Mouse (Mus musculus) kidney, embryonic 14.5 days (tissue): ENCODE results near the gene Otud7b. TPM values are rescaled to one million over a fixed set of nuclear protein-coding genes. Genes with fewer than 3 reads are reported as not detected.

Experiments used
- ATAC-seq: fragments of 200-750 bp; cut with Nextera tagmentation; 2 replicates; pipeline ENCODE4 v1.8.0; 2017; ENCODE audit warnings: moderate number of reproducible peaks, mild to moderate bottlenecking, moderate TSS enrichment, moderate library complexity; ENCODE audit not compliant: low FRiP score, low TSS enrichment
- H3K27ac ChIP-seq: fragments of 300-500 bp; sonication (generic); 2 replicates; pipeline ENCODE4 v1.5.1; 2014; ENCODE audit warnings: low read depth, mild to moderate bottlenecking, low read length, moderate library complexity, mixed read lengths
- H3K27me3 ChIP-seq: fragments of 300-500 bp; sonication (generic); 2 replicates; pipeline ENCODE4 v1.6.1; 2014; ENCODE audit warnings: mild to moderate bottlenecking, low read length; ENCODE audit not compliant: control insufficient read depth, insufficient read depth
- H3K36me3 ChIP-seq: fragments of 300-500 bp; sonication (generic); 2 replicates; pipeline ENCODE4 v1.6.1; 2014; ENCODE audit warnings: low read length, mixed read lengths; ENCODE audit not compliant: control insufficient read depth, insufficient read depth
- H3K4me1 ChIP-seq: fragments of 300-500 bp; sonication (generic); 2 replicates; pipeline ENCODE4 v1.6.1; 2014; ENCODE audit warnings: low read length, mixed read lengths; ENCODE audit not compliant: control insufficient read depth, insufficient read depth
- H3K4me2 ChIP-seq: fragments of 300-500 bp; sonication (generic); replicated peaks from 2 replicates; pipeline ENCODE4 v1.6.1; 2014; ENCODE audit warnings: low read depth, mild to moderate bottlenecking, low read length
- H3K4me3 ChIP-seq: fragments of 300-500 bp; sonication (generic); 2 replicates; pipeline ENCODE4 v1.5.1; 2014; ENCODE audit warnings: mild to moderate bottlenecking, low read length
- H3K9ac ChIP-seq: fragments of 300-500 bp; sonication (generic); 2 replicates; pipeline ENCODE4 v1.6.1; 2014; ENCODE audit warnings: low read depth, mild to moderate bottlenecking, low read length, moderate library complexity
- H3K9me3 ChIP-seq: fragments of 300-500 bp; sonication (generic); 2 replicates; pipeline ENCODE4 v1.6.1; 2016; ENCODE audit warnings: low read length; ENCODE audit not compliant: control insufficient read depth
- WGBS: fragments of 180-500 bp; shearing (Covaris S2); extraction: QIAGEN DNeasy Blood & Tissue Kit; methylation state at CpG from one replicate; pipeline ENCODE4 v1.1.7; 2014; 5-methylcytosine and 5-hydroxymethylcytosine counted together
- polyA plus RNA-seq: library from polyadenylated mRNA; unstranded; fragments of >200 nt; fragmentation: Nextera tagmentation; extraction: Ambion mirVana; gene quantifications from 2 replicates; pipeline ENCODE4 v1.2.1, GENCODE M21; 2014

Otud7b gene
- polyA plus RNA-seq: 9.4 and 18.1 TPM in 2 replicates

DNA sequence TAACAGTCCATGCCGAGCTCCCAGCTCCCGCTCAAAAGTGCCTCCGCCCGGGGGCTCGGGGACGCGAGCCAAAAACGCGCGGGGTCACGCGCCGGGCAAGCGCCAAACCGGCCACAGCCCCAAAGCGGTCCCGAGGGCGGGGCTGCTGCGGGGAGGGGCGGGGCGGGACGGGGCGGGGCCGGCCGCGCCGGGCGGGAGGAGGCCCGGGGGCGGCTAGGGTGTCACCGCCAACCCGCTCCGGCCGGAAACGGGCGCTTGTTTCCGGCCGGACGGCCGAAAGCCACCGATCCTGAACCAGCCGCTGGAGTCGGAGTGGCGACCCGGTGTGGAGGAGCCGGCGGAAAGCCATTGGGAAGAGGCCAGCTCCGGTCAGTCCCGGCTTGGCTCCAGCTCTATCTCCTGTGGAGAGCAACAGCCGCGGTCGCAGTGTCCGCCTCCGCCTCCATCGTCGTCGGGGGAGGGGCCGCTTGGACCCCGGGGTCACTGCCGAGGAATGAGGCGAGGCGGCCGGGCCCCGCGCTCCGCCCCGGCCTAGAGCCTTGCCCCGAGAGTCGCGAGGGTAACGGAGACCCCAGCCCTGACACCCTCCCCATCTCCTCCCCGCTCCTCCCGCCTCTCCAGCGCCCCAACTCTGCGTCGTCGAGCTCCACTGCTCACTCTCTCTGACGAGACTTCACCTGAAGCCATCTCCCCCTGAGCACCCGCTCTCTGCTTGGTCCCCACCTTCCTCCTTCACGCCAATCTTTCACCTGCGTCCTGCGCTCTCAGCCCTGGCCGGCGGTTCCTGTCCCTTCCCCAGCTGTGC, at the start of gene Otud7b:
Otud7b (plus strand) TSS at position 267 of the 805 bp plus-strand sequence.
- Histone ChIP-seq H3K36me3 (no peaks in the 10 kb centered on the region), H3K4me2 (peak within 1 kb of the TSS; percentile 57), H3K27me3 (no peaks in the 10 kb centered on the region), H3K4me3 (peak within 1 kb of the TSS; percentile 87), H3K9me3 (no peaks in the 10 kb centered on the region), H3K9ac (peak within 1 kb of the TSS; percentile 89), H3K27ac (peak within 1 kb of the TSS; percentile 95), H3K4me1 (peaks cover 12% of the 10 kb centered on the region; the same call in 1 of the 2 replicates)
- WGBS: under 1% methylated on average over 69 of the region's 84 CpGs
- peak; percentile 94 for ATAC-seq

DNA sequence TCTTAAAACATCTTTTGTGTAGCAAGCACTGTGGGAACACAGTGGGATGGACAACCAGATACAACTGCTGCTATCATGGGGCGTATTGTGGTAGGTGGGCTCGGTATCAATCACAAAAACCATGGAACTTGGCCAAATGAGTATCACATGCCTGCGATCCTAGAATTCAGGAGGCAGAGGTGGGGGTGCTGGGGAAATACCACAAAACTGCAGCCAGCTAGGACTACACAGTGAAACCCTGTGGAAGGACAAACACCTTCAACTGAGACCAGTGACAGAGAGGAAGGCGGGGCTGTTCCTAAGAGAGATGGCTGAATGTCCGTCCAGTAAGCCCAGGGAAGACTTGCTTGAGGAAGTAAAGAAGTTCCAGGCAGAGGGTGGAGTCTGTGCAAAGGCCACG, 49.0 kb upstream of the Otud7b start:
- Histone ChIP-seq H3K27me3 (no peaks in the 10 kb centered on the region), H3K4me3 (no peak overlapping the region), H3K9ac (no peak overlapping the region), H3K27ac (no peak overlapping the region), H3K4me2 (no peak overlapping the region), H3K9me3 (no peaks in the 10 kb centered on the region), H3K36me3 (no peaks in the 10 kb centered on the region; the same call in 1 of the 2 replicates), H3K4me1 (0 out of 2 replicates have a peak, but pooled peaks cover 2% of the 10 kb centered on the region)
- 90% methylated on average over 6 of the region's 6 CpGs for WGBS
- ATAC-seq: no peak

DNA sequence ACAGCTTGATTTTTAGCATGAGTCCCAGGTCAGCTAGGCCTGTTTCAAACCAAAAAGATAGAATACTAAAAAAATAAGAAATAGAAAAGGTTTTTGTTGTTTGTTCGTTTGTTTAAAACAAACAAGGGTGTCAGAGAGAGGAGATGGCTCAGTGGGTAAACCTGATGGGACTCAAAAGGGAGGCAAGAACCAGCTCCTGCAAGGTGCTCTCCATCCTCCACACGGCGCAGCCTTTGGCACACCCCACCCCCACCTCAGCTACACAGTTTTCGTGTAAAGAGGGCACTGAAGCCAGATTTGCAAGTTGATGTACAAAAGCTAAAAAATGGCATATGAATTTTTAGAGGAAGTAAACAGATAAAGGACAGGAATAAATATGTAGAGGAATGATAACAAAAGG, 48.3 kb upstream of the Otud7b start:
- Histone ChIP-seq H3K4me1 (0 out of 2 replicates have a peak, but pooled peaks cover 2% of the 10 kb centered on the region), H3K27me3 (no peaks in the 10 kb centered on the region), H3K4me2 (no peak overlapping the region), H3K4me3 (no peak overlapping the region), H3K27ac (no peak overlapping the region), H3K9me3 (no peaks in the 10 kb centered on the region), H3K9ac (no peak overlapping the region), H3K36me3 (no peaks in the 10 kb centered on the region; the same call in 1 of the 2 replicates)
- 85% methylated on average over 4 of the region's 4 CpGs for WGBS
- no peak for ATAC-seq

DNA sequence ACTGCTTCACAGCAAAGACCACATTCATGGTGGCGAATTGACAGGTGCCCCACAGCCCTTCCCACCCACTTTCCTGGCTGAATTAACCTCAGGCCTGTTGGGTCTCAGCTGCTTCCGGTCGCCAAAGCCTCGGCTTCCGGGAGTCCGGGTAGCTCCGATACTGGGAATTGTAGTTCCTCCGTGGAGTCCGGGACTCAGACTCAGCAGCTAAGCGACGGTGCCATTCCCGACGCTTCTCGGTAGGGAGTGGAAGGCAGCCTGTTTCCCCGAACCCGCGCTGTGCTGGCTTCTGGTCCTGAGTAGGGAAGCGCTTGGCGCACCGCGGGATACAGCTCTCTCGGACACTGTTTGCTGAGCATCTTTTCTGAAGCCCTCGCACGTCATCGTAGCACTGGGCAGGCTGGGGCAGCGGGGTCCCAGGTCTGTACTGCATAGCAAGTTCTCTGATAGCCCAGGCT, 46.6 kb upstream of the Otud7b start:
- ATAC-seq: peak; percentile 92
- Histone ChIP-seq H3K4me2 (peak overlapping the region; percentile 75), H3K4me1 (0 out of 2 replicates have a peak, but pooled peaks cover 2% of the 10 kb centered on the region), H3K9ac (peak overlapping the region; percentile 59), H3K9me3 (no peaks in the 10 kb centered on the region), H3K36me3 (no peaks in the 10 kb centered on the region), H3K4me3 (peak overlapping the region; percentile 52), H3K27me3 (no peaks in the 10 kb centered on the region), H3K27ac (peak overlapping the region; percentile 76)
- WGBS: 0% methylated on average over 26 of the region's 26 CpGs

DNA sequence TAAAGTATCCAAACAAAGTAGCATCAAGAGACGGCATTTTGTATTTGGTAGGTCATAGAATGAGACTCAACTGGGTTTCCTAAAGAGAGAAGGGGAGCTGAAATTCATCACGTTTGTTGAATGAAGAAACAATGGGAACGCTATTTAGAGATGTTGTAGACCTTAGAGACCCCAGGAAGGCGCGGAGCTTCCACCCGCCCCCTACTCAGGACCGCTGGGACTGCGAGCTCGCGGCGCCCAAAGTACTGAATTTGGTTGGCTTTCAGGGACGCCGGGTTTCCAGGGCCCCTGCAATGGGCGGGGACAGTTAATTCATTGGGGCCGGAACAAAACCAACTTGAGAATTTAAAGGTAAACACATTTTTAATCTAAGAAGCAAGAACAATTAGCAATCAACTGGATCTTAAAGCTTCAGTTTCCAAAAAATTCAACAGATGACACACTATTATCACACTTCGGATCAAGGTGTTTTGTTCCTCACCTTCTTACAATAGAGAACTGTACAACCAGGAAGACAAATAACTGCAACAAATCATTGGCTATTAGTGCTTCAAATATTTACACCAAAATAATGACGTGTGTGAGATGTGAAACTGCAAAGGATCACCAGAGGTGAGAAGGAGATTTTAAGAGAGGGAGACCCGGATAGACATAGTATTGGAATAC, 46.0 kb upstream of the Otud7b start, which contains the start of gene Vps45:
Vps45 (minus strand) TSS at position 236 of the 666 bp plus-strand sequence.
- Histone ChIP-seq H3K36me3 (no peaks in the 10 kb centered on the region), H3K27me3 (no peaks in the 10 kb centered on the region), H3K27ac (peak within 1 kb of the TSS; percentile 76), H3K9me3 (no peaks in the 10 kb centered on the region), H3K9ac (peak within 1 kb of the TSS; percentile 59), H3K4me2 (peak within 1 kb of the TSS; percentile 75), H3K4me1 (0 out of 2 replicates have a peak, but pooled peaks cover 2% of the 10 kb centered on the region), H3K4me3 (peak within 1 kb of the TSS; percentile 52)
- peak; percentile 89 for ATAC-seq
- 1% methylated on average over 18 of the region's 18 CpGs for WGBS

DNA sequence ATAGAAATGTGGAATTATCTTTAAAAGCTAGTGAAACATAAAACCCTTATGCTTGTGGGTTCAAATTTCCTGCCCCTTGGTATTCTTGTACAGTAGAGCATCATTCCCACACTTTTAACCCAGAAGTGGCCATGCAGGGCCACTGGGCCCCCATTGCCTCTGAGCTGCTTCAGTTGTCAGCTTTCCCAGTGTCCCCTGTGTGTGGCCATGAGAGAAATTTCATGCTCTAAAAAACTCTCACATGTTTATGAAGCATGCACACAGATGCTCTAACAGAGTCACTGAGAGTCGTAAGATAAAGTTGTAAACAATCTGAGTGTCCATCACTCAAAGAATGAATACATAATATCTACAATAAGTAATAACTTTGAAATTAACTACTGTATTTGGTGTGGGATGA, 44.2 kb upstream of the Otud7b start:
- no peak overlapping the region for H3K9ac ChIP-seq
- no peaks in the 10 kb centered on the region for H3K27me3 ChIP-seq
- H3K4me2 ChIP-seq: no peak overlapping the region
- WGBS: 80% methylated on average over 1 of the region's 1 CpGs
- no peaks in the 10 kb centered on the region for H3K36me3 ChIP-seq
- no peaks in the 10 kb centered on the region for H3K9me3 ChIP-seq
- H3K27ac ChIP-seq: no peak overlapping the region
- 0 out of 2 replicates have a peak, but pooled peaks cover 2% of the 10 kb centered on the region for H3K4me1 ChIP-seq
- ATAC-seq: no peak
- H3K4me3 ChIP-seq: no peak overlapping the region

DNA sequence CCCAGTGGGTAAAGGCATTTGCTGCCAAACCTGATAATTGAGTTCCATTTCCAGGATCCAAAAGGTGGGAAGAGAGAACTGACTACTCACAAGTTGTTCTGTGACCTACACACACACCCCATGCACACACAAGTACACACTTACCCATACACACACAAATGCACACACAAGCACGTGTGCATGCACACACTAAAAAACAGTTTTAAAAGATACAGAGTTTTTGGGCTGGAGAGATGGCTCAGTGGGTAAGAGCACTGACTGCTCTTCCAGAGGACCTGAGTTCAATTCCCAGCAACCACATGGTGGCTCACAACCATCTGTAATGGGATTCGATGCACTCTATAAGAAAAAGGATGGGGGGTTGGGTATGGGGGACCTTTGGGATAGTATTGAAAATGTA, 41.0 kb upstream of the Otud7b start:
- no peaks in the 10 kb centered on the region for H3K27me3 ChIP-seq
- no peak overlapping the region for H3K4me2 ChIP-seq
- no peaks in the 10 kb centered on the region for H3K36me3 ChIP-seq
- no peak overlapping the region for H3K9ac ChIP-seq
- H3K27ac ChIP-seq: no peak overlapping the region
- peaks cover 7% of the 10 kb centered on the region; the same call in 1 of the 2 replicates for H3K4me1 ChIP-seq
- ATAC-seq: no peak
- WGBS: 83% methylated on average over 2 of the region's 2 CpGs
- no peaks in the 10 kb centered on the region for H3K9me3 ChIP-seq
- no peak overlapping the region for H3K4me3 ChIP-seq

DNA sequence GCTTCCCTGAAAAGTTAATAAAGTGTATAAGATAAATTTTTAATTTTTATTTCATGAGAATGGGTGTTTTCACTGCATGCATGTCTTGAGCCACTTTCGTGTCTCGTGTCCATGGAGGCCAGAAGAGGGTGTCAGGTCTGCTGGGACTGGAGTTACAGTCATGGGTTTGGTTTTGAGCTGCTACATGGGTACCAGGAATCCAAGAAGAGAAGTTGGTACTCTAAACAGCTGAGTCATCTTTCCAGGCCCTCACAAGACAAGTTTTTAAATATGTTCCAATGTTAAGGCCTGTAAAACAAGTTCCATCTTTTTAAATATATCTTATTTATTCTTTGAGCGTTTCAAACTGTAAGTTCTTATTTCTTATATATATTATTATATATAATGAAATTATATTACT, 40.1 kb upstream of the Otud7b start:
- H3K4me2 ChIP-seq: no peak overlapping the region
- no peak overlapping the region for H3K9ac ChIP-seq
- no peak overlapping the region for H3K27ac ChIP-seq
- peaks cover 5% of the 10 kb centered on the region; the same call in 1 of the 2 replicates for H3K4me1 ChIP-seq
- H3K36me3 ChIP-seq: no peaks in the 10 kb centered on the region
- WGBS: 95% methylated on average over 3 of the region's 3 CpGs
- ATAC-seq: no peak
- no peak overlapping the region for H3K4me3 ChIP-seq
- no peaks in the 10 kb centered on the region for H3K9me3 ChIP-seq
- no peaks in the 10 kb centered on the region for H3K27me3 ChIP-seq
